ENCODE assay signal across 27 mouse cellular contexts in the genomic region with DNA sequence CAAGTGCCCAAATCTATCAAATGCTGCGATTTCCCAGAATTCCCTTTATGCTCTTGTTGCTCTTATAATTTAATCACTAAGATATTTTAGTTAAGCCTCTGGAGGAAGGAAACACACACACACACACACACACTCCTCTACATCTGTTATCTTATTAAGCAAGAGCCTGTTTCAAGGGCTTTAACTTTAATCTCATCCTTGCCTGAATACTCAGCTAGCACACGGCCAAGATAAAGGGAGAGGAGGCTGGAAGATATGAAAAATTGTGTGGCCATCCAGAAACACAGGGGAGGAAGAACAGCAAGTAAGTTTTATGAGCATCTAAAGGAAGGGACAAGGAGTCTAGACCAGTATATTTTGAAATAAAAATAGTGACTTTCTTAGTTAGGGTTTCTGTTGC.
"Had no signal": no experiment of that assay in that cellular context is flagged by ENCODE, and none has a peak within 500 bp of the region (broad histone marks: within the 10 kb centered on the region; RNA-seq: fewer than 3 reads in every experiment).

No protein-coding gene starts in this region.

- H3K27ac ChIP-seq: gastrocnemius, adult 2 months; heart, adult 2 months; heart, embryonic 13.5 days; heart, embryonic 15.5 days; hindbrain, embryonic 10.5 days; hindbrain, embryonic 12.5 days; hindbrain, embryonic 14.5 days; intestine, embryonic 15.5 days; kidney, embryonic 15.5 days; kidney, postnatal 0 days; limb, embryonic 13.5 days; limb, embryonic 15.5 days had no signal

- H3K4me1 ChIP-seq: heart, embryonic 15.5 days; intestine, embryonic 15.5 days; limb, embryonic 15.5 days had no signal

- H3K9ac ChIP-seq: heart, embryonic 13.5 days; heart, embryonic 15.5 days; hindbrain, embryonic 12.5 days; hindbrain, embryonic 14.5 days; intestine, embryonic 15.5 days; kidney, embryonic 15.5 days; limb, embryonic 13.5 days; limb, embryonic 15.5 days had no signal

- H3K4me3 ChIP-seq: gastrocnemius, adult 2 months; heart, adult 2 months; heart, embryonic 13.5 days; heart, embryonic 15.5 days; hindbrain, embryonic 10.5 days; hindbrain, embryonic 12.5 days; intestine, embryonic 15.5 days; kidney, embryonic 15.5 days; limb, embryonic 13.5 days; limb, embryonic 15.5 days had no signal

- DNase-seq: gastrocnemius, adult 2 months; gastrocnemius, postnatal 10 days; gastrocnemius, postnatal 25 days; heart, adult 2 months; heart, postnatal 4 days; kidney, adult 18-20 months; kidney, adult 8-10 months; kidney, postnatal 14 days; kidney, postnatal 36 days; layer of hippocampus, adult 9-11 months; layer of hippocampus, postnatal 36 days; left cerebral cortex, postnatal 4 days had no signal

- H3K4me2 ChIP-seq: heart, embryonic 11.5 days; heart, embryonic 13.5 days; heart, embryonic 15.5 days; hindbrain, embryonic 12.5 days; hindbrain, embryonic 14.5 days; intestine, embryonic 15.5 days; kidney, embryonic 15.5 days; limb, embryonic 13.5 days; limb, embryonic 15.5 days had no signal

- ATAC-seq: forebrain, embryonic 16.5 days; hindbrain, embryonic 16.5 days; inflammation-experienced regulatory T-cells, adult 6 months; intestine, embryonic 15.5 days; intestine, postnatal 0 days had no signal

- H3K9me3 ChIP-seq: heart, embryonic 13.5 days; heart, embryonic 15.5 days; hindbrain, embryonic 10.5 days; hindbrain, embryonic 12.5 days; intestine, embryonic 15.5 days; kidney, embryonic 15.5 days; limb, embryonic 13.5 days; limb, embryonic 15.5 days had no signal

- H3K27me3 ChIP-seq: heart, embryonic 13.5 days; heart, embryonic 15.5 days; hindbrain, embryonic 12.5 days; intestine, embryonic 15.5 days; kidney, embryonic 15.5 days; limb, embryonic 13.5 days; limb, embryonic 15.5 days had no signal

- H3K36me3 ChIP-seq: heart, embryonic 13.5 days; heart, embryonic 15.5 days; hindbrain, embryonic 10.5 days; hindbrain, embryonic 12.5 days; intestine, embryonic 15.5 days; kidney, embryonic 15.5 days; limb, embryonic 13.5 days; limb, embryonic 15.5 days had no signal
